Mouse (Mus musculus) brown adipose tissue, adult 24 weeks (tissue): ENCODE data around the gene Cyp11a1. TPM values are rescaled to one million over a fixed set of nuclear protein-coding genes. Genes with fewer than 3 reads are reported as not detected.

Experiments used
- H3K27ac ChIP-seq: fragments of 200-500 bp; replicated peaks from 2 replicates; pipeline ENCODE4 v1.5.1; 2012; ENCODE audit warnings: low read depth, mild to moderate bottlenecking, low read length
- H3K4me1 ChIP-seq: fragments of 200-500 bp; 2 replicates; pipeline ENCODE4 v1.6.1; 2012; ENCODE audit warnings: low read length, mixed read lengths; ENCODE audit not compliant: control insufficient read depth, insufficient read depth, insufficient read length
- H3K4me3 ChIP-seq: fragments of 200-500 bp; 2 replicates; pipeline ENCODE4 v1.5.1; 2012; ENCODE audit warnings: low read depth, mild to moderate bottlenecking, low read length, moderate library complexity; ENCODE audit not compliant: insufficient read depth
- polyA plus RNA-seq: library from polyadenylated mRNA; stranded (reverse); fragments of >200 nt; gene quantifications from 2 replicates; pipeline ENCODE4 v1.2.4, GENCODE M21; 2012; ENCODE audit not compliant: missing spikeins, insufficient read depth, insufficient read length

The Cyp11a1 gene
- polyA plus RNA-seq, 1 experiment: not detected

DNA sequence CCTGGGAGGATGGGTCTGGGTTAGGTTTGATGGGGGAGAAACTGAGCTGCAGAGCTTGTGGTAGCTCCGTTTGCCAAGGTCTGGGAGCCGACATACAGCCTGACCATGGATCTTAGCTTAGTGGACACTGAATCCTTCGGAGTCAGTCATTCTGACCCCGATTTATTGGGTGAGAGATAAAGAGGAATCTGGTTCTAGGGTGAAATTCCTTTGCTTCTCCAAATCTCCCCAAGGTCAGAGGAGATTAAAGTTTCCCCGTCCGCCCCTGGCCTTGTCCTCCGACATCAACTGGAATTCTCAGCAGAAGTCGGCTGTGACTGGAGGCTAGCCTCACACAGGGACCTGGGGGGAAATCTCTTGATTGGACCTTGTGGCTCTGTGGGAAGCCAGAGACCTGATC, 5.3 kb downstream of the Cyp11a1 start:
- Histone ChIP-seq H3K4me1 (no peaks in the 10 kb centered on the region), H3K4me3 (no peak overlapping the region), H3K27ac (no peak overlapping the region)

DNA sequence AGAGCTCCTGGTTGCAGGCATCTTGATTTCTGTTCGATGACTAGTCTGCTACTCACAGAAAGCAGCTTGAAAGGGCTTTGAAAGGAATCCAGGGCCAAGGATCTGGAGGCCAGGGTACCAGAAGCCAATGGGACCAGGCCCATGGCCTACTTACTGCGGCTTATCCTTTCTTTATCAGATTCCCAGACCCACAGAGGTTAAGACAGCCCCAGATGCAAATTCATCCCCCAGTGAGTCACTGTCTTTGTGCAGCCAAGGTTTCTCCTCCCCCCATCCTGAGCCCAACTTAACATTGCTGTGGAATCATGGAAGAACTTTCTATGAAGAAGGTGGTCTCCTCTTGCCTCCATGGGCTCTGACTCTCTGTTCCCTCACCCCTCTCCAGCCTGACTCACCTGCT, 6.3 kb downstream of the Cyp11a1 start:
- H3K4me3 ChIP-seq: no peak overlapping the region
- no peak overlapping the region for H3K27ac ChIP-seq
- H3K4me1 ChIP-seq: no peaks in the 10 kb centered on the region

DNA sequence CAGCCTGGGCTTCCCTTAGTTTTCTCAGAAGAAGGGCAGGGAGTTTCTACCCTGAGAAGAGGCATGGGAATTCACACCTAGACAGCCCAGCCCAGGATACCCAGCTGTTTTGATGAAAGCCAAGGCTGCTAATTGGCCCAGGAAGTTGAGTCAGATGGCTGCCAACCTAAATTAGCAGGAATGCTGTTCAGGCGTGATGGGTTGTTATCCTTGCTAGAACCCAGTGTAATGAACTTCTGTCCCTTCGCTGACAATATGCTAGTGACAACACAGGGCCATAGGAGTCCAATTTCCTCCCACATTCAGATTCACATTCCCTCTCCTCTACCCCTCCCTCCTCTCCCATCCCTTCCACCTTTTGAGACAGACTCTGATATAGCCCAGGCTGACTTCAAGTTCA, 6.7 kb downstream of the Cyp11a1 start:
- Histone ChIP-seq H3K27ac (no peak overlapping the region), H3K4me3 (no peak overlapping the region), H3K4me1 (no peaks in the 10 kb centered on the region)

DNA sequence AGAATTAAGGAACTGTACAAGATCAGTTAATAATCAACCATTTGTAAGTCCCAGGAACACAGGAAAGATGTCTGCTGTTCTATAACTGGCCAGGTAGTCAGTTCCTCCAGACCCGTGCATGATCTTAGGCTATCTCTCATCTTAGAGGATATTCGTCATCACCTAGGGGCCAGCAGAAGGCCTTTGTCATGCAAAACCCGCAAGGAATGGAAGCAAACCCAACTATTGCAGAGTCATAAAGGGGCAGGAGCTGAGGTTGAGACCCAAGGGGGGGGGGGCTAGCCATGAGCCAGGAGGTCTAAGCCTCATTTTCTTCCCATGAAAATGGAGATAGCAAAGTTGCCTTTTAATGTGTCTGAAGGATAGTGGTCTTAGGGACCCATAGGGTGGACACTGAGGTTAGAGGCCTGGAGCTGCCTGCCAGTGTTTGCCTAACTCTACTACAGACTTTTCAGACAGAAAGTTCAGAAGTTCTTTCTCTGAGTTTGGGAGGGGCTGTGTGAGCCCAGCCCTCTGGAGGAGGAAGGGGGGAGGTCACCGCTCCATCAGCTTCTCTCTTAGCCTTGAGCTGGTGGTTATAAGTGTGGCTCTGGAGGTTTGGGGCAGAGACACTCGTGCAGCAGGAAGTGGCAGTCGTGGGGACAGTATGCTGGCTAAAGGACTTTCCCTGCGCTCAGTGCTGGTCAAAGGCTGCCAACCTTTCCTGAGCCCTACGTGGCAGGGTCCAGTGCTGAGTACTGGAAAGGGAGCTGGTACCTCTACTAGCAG, 8.4 kb downstream of the Cyp11a1 start:
- H3K4me1 ChIP-seq: no peaks in the 10 kb centered on the region
- no peak overlapping the region for H3K4me3 ChIP-seq
- no peak overlapping the region for H3K27ac ChIP-seq

DNA sequence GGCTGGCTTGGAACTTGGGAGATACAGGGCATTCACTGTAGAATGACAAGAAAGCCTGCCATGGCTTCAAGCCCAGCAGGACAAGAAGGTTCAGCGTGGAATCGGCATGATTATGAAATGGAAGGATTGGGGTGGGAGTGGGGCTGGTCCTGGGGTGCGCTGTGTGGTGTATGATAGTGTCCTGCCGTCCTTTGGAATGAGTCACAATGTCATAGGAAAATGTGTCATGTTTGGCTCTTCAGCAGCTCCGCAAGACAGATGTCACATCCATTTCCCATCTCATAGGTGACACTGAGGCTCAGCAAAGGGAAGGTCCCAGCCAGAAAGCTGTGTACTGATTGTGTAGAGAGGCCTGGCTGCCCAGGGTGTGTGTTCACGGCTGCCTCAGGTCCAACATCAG, 9.6 kb downstream of the Cyp11a1 start:
- H3K4me3 ChIP-seq: no peak overlapping the region
- no peaks in the 10 kb centered on the region for H3K4me1 ChIP-seq
- no peak overlapping the region for H3K27ac ChIP-seq

DNA sequence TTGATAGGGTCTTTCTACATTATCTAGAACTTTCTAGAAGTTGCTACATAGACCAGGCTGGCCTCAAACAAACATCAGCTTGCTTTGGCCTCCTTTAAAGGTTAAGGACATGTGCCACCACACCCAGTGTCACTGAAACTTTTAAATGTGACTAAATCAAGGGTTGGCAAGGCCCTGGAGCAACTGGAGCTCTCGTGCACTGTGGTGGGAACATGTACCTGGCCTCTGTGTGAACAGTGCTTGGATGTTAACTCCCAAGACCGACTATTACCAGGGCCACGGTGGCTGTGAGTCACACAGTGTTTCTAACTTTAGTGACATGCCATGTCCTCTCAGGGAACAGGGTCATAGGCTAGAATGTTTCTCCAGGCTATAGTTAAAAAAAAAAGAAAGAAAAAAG, 10.8 kb downstream of the Cyp11a1 start:
- Histone ChIP-seq H3K4me1 (no peaks in the 10 kb centered on the region), H3K27ac (no peak overlapping the region), H3K4me3 (no peak overlapping the region)

DNA sequence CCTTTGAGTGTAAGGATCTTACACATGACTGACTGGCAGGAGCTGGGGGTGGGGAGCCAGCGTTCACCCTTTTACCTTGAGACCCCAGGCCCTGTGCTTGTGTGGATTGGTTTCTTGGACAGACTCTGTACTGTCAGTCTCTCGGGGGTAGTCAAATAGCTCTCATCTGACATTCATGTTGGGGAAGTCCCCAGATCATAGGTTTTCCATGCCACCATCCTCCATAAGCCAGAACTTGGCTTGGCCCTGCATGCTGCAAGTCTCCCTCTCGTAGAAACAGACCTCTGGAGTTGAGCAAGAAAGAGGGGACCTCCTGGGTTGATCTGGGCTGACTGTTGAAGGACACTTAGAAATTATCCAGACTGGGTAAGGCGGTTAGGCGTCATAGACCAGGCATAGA, 12.2 kb downstream of the Cyp11a1 start:
- Histone ChIP-seq H3K4me3 (no peak overlapping the region), H3K27ac (no peak overlapping the region), H3K4me1 (no peaks in the 10 kb centered on the region)

DNA sequence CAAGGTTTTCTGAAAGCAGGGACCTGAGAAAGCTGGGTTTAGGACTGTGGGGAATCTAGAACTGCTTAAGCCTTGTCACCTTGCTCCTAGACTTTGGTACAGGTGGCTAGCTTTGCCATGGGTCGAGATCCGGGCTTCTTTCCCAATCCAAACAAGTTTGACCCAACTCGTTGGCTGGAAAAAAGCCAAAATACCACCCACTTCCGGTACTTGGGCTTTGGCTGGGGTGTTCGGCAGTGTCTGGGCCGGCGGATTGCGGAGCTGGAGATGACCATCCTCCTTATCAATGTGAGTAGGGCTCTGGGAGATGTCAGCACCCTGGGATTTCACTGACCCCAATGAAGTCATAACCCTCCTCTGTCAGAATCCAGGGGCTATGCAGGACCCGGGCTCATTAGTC, 19.8 kb downstream of the Cyp11a1 start:
- Histone ChIP-seq H3K4me1 (no peaks in the 10 kb centered on the region), H3K27ac (no peak overlapping the region), H3K4me3 (no peak overlapping the region)

DNA sequence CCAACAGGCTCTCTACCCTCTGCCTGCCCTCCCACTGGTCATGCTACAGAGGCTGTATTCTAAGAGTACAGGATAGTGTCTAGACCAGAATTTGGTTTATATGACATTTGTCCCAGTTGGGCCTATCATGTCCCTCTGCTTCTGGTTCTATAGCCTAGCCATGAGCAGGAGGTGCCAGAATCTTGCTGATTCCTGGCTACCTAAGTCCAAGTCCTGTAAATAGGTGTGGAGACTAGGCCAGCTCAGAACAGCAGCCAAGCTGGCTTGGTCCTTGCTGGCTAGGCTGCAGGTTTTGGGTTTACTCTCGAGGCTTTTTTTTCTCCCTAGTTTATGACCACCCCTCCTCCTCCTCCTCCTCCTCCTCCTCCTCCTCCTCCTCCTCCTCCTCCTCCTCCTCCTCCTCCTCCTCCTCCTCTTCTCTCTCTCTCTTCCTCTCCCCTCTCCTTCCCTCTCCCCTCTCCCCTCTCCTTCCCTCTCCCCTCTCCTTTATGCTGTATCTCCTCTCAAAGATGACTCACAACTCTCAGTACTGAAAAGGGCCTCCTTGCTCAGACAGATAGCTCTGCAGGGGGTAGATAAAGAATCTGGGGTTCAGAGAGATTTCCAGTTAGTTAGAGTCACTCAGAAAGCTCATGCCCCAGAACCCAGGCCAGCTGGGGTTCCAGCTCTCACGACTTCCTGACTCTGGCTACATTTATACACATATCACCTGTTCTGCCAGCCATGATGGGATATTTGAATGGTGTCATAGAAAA, 21.4 kb downstream of the Cyp11a1 start:
- H3K4me3 ChIP-seq: no peak overlapping the region
- H3K4me1 ChIP-seq: no peaks in the 10 kb centered on the region

DNA sequence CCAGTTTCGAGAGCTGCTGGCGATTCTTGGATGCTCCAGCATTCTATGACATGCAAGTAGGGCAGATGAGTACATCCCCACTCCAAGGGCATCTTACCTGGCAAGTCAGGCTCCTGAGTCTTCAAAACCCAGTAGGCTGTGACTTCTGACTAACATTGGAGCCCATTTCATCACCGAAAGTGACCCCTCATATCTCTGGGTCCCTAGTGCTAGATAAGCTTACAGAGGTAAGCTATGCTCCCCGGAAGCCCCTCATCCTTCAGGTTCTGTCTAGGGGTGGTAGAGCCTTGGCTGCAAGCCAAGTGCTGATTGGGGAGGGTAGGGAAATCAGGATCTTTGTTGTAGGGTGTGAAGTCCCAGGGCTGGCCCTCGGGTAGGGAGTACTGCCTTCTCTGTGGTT, 22.6 kb downstream of the Cyp11a1 start:
- Histone ChIP-seq H3K4me1 (no peaks in the 10 kb centered on the region), H3K27ac (no peak overlapping the region), H3K4me3 (no peak overlapping the region)

More for the DNA sequence above, 21.4 kb downstream of the Cyp11a1 start:
- H3K27ac ChIP-seq: no peak overlapping the region

DNA sequence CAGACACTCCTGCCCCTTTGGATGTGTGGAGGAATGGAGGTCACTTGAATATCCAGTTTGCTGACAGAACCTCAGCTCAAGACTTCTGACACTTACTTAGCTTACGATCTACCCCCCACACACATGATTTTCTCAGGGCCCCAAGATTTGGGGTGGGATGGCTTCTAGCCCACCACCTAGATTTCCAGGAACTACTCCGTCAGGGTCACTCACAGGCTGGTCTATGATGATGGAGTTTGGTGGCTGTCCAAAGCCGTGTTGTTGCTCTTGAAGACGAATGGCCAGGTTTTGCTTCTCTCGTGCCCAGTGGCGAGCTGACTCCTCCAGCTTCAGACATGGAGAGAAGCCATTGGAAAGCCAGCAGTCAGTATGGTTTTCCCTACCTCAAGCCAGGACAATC, 23.4 kb downstream of the Cyp11a1 start:
- no peak overlapping the region for H3K4me3 ChIP-seq
- H3K4me1 ChIP-seq: no peaks in the 10 kb centered on the region
- no peak overlapping the region for H3K27ac ChIP-seq

DNA sequence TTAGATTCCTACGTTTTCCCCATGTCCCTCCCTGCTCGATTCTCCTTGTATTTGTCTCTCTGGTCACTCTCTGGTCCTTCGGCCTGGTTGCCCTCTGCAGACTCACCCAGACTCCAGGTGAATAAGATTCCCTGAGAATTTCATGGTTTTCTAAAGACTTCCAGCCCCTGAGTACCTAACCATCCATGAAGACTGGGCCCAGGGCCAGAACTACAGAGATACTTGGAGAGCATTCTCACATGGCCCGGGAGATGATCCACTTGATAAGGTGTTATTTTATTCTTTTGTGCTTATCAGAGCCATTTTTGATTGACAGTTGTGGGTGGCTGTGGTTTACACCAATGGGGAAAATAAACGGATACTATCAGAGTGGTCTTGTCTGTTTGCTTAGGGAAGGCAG, 25.7 kb downstream of the Cyp11a1 start:
- Histone ChIP-seq H3K4me3 (no peak overlapping the region), H3K4me1 (no peaks in the 10 kb centered on the region), H3K27ac (no peak overlapping the region)

DNA sequence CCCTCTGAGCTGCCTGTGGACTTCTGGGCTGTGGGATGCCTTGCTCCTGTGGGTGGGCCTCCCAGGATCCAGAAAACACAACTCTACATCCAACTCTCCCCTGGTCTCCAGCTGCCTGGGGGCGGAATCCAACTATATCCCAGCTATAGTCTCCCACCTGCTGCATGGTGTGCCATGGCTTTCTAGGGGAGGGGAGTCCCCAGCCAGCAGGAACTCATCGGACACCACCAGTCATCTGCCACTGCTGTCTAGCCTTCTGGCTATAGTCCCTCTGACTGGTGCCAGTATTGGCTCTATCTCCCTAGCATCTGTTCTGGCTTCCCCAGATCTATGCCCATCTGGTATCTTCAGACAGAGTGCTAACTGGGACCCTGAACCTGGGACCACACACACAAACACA, 29.3 kb downstream of the Cyp11a1 start:
- H3K4me1 ChIP-seq: no peaks in the 10 kb centered on the region
- H3K4me3 ChIP-seq: no peak overlapping the region
- H3K27ac ChIP-seq: no peak overlapping the region

DNA sequence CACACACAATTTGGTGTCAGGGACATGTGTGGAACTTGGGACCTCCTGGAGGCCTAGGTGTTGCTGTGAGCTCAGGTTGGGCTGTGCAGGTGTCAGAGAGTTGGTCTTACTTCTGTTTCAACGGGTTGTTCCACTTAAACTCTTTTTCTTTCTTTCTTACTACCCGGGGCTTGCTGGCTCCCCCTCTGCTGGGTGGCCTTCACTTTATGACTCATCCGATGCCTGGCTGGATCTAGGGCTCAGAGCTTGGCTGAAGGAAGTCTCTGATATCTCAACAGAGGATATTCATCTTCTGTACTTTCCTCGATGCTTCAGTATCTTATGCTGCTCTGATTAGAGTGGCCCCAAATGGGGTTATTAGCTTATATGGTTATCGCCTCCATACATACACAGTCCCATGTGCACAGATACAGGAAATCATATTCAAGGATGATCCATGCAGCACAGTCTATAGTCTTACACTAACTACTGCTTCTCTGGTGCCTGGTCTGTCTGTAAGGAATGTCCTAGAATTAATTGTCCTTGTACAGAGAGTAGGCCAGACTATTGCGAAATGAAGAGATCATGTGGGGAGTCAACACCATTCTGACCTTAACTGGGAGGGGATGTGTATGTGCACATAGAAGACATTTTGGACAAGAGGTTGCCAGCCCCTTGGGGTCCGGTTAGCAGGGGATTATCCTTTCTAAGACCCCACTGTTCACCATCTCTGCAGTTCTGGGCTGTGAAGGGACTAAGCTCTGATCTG, 29.9 kb downstream of the Cyp11a1 start:
- Histone ChIP-seq H3K27ac (no peak overlapping the region), H3K4me1 (no peaks in the 10 kb centered on the region), H3K4me3 (no peak overlapping the region)

DNA sequence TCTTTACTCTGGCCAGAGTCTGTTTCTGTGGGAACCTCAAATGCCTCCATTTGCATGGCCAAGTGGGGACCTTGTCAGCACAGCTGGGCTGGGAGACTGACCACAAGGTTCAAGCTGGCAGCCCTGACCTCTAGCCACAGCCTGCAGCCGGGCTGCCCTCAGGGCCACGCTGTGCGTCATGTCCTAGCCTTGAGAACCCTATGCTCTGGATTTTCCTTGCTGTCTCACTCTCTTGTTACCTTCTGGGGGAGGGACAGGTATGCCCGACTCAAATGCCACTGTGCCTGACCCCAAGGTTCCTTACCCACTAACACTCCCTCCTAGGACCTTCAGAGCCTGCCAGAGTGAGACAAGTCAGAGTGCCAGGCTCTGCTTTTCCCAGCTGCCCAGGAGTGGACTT, 30.8 kb downstream of the Cyp11a1 start:
- no peaks in the 10 kb centered on the region for H3K4me1 ChIP-seq
- no peak overlapping the region for H3K27ac ChIP-seq
- no peak overlapping the region for H3K4me3 ChIP-seq
